Mouse (Mus musculus) CH12.LX (cell line): ENCODE results near the gene Jph3. TPM values are rescaled to one million over a fixed set of nuclear protein-coding genes. Genes with fewer than 3 reads are reported as not detected.

Experiments used
- DNase-seq: peaks from one replicate; pipeline ENCODE4 v3.0.0-alpha.2; 2013; ENCODE audit errors: extremely low read depth
- H3K27ac ChIP-seq: 2 replicates; pipeline ENCODE4 v1.5.1; 2012; ENCODE audit warnings: low read depth, mild to moderate bottlenecking, control low read depth, moderate library complexity; ENCODE audit not compliant: insufficient read depth
- H3K27me3 ChIP-seq: replicated peaks from 2 replicates; pipeline ENCODE3; 2012; ENCODE audit warnings: inconsistent platforms
- H3K36me3 ChIP-seq, 2 experiments: replicated peaks in 1 of 2; 2 replicates each; pipeline versions ENCODE3 to v1.6.1; 2012; ENCODE audit warnings: inconsistent platforms in 1 of 2, low read length in 1 of 2, mild to moderate bottlenecking in 1 of 2, mixed read lengths in 1 of 2, moderate library complexity in 1 of 2; ENCODE audit not compliant: control insufficient read depth in 1 of 2, insufficient read depth in 1 of 2
- H3K4me1 ChIP-seq, 2 experiments: 2 replicates each; pipeline ENCODE4 v1.6.1; 2012; ENCODE audit warnings: inconsistent platforms in 1 of 2, moderate library complexity in 1 of 2; ENCODE audit not compliant: insufficient read depth in 2 of 2, control insufficient read depth in 1 of 2
- H3K4me2 ChIP-seq: 2 replicates; pipeline ENCODE4 v1.6.1; 2012; ENCODE audit warnings: low read depth, mild to moderate bottlenecking, control low read depth; ENCODE audit not compliant: poor library complexity, insufficient read depth, severe bottlenecking
- H3K4me3 ChIP-seq, 3 experiments: fragments of 150-350 bp in 1 of 3; sonication (generic) in 1 of 3; replicated peaks in 1 of 3; 2 replicates each; pipeline versions ENCODE3 to v1.5.1; 2011 to 2012; ENCODE audit warnings: low read depth in 2 of 3, low read length in 2 of 3, mild to moderate bottlenecking in 2 of 3, moderate library complexity in 2 of 3, control low read depth in 1 of 3, improper control_type of control experiment in 1 of 3, inconsistent platforms in 1 of 3, mixed read lengths in 1 of 3; ENCODE audit not compliant: poor library complexity in 1 of 3
- H3K79me2 ChIP-seq: replicated peaks from 2 replicates; pipeline ENCODE4 v1.6.1; 2012; ENCODE audit warnings: mild to moderate bottlenecking, moderate library complexity; ENCODE audit not compliant: control insufficient read depth, poor library complexity, insufficient read depth, severe bottlenecking; ENCODE audit errors: extremely low read depth
- H3K9ac ChIP-seq: 2 replicates; pipeline ENCODE4 v1.6.1; 2012; ENCODE audit warnings: low read depth, mild to moderate bottlenecking, control low read depth, moderate library complexity; ENCODE audit not compliant: insufficient read depth
- H3K9me3 ChIP-seq: replicated peaks from 2 replicates; pipeline ENCODE3; 2012; ENCODE audit warnings: low read length, inconsistent platforms, mixed read lengths
- BHLHE40 ChIP-seq: IDR thresholded peaks from 2 replicates; pipeline ENCODE4 v1.6.1; 2011; ENCODE audit warnings: mild to moderate bottlenecking, low read depth, low read length, improper control_type of control experiment
- CHD1 ChIP-seq: IDR thresholded peaks from 2 replicates; pipeline ENCODE4 v1.6.1; 2012; ENCODE audit warnings: low read depth, low read length, improper control_type of control experiment, inconsistent platforms
- E2F4 ChIP-seq: IDR thresholded peaks from 2 replicates; pipeline ENCODE4 v1.6.1; 2011; ENCODE audit warnings: low read depth, low read length, improper control_type of control experiment; ENCODE audit not compliant: insufficient replicate concordance
- EP300 ChIP-seq: IDR thresholded peaks from 2 replicates; pipeline ENCODE4 v1.6.1; 2011; ENCODE audit warnings: low read length, improper control_type of control experiment
- GABPA ChIP-seq: IDR thresholded peaks from 2 replicates; pipeline ENCODE4 v1.6.1; 2012; ENCODE audit warnings: low read depth, low read length, improper control_type of control experiment, inconsistent platforms; ENCODE audit not compliant: insufficient replicate concordance
- IRF4 ChIP-seq: IDR thresholded peaks from 2 replicates; pipeline ENCODE4 v1.6.1; 2014; ENCODE audit warnings: low read depth, mild to moderate bottlenecking, inconsistent platforms, low read length, improper control_type of control experiment
- JUN ChIP-seq: IDR thresholded peaks from 2 replicates; pipeline ENCODE4 v1.6.1; 2011; ENCODE audit warnings: low read depth, mild to moderate bottlenecking, low read length, improper control_type of control experiment, moderate library complexity; ENCODE audit not compliant: insufficient read depth
- KAT2A ChIP-seq: IDR thresholded peaks from 2 replicates; pipeline ENCODE4 v1.6.1; 2012; ENCODE audit warnings: low read length, improper control_type of control experiment, inconsistent platforms; ENCODE audit not compliant: insufficient replicate concordance
- MAZ ChIP-seq: IDR thresholded peaks from 2 replicates; pipeline ENCODE4 v1.6.1; 2012; ENCODE audit warnings: low read depth, mild to moderate bottlenecking, inconsistent platforms, low read length, improper control_type of control experiment, moderate library complexity
- MEF2A ChIP-seq: IDR thresholded peaks from 2 replicates; pipeline ENCODE4 v1.6.1; 2014; ENCODE audit warnings: low read depth, mild to moderate bottlenecking, inconsistent platforms, low read length, improper control_type of control experiment, borderline replicate concordance
- MXI1 ChIP-seq: IDR thresholded peaks from 2 replicates; pipeline ENCODE4 v1.6.1; 2011; ENCODE audit warnings: mild to moderate bottlenecking, low read depth, low read length, improper control_type of control experiment
- MYC ChIP-seq: IDR thresholded peaks from 2 replicates; pipeline ENCODE4 v1.6.1; 2011; ENCODE audit warnings: low read depth, mild to moderate bottlenecking, improper control_type of control experiment, low read length
- NELFE ChIP-seq: IDR thresholded peaks from 2 replicates; pipeline ENCODE4 v1.6.1; 2011; ENCODE audit warnings: low read depth, low read length, improper control_type of control experiment
- NRF1 ChIP-seq: IDR thresholded peaks from 2 replicates; pipeline ENCODE4 v1.6.1; 2014; ENCODE audit warnings: low read depth, mild to moderate bottlenecking, inconsistent platforms, low read length, improper control_type of control experiment, moderate library complexity
- PAX5 ChIP-seq: IDR thresholded peaks from 2 replicates; pipeline ENCODE4 v1.6.1; 2012; ENCODE audit warnings: low read length, inconsistent platforms, mixed read lengths
- POLR2A ChIP-seq: IDR thresholded peaks from 2 replicates; pipeline ENCODE4 v1.6.1; 2011; ENCODE audit warnings: low read depth, mild to moderate bottlenecking, improper control_type of control experiment, low read length
- POLR2AphosphoS2 ChIP-seq: IDR thresholded peaks from 2 replicates; pipeline ENCODE4 v1.6.1; 2011; ENCODE audit warnings: low read depth, low read length, improper control_type of control experiment
- RCOR1 ChIP-seq: conservative IDR thresholded peaks from 2 replicates; pipeline ENCODE4 v1.6.1; 2012; ENCODE audit warnings: low read depth, mild to moderate bottlenecking, inconsistent platforms, low read length, improper control_type of control experiment
- SIN3A ChIP-seq: IDR thresholded peaks from 2 replicates; pipeline ENCODE4 v1.6.1; 2012; ENCODE audit warnings: low read length, improper control_type of control experiment, inconsistent platforms
- TBP ChIP-seq: conservative IDR thresholded peaks from 2 replicates; pipeline ENCODE4 v1.6.1; 2011; ENCODE audit warnings: low read depth, low read length, improper control_type of control experiment
- USF2 ChIP-seq: conservative IDR thresholded peaks from 2 replicates; pipeline ENCODE4 v1.6.1; 2011; ENCODE audit warnings: low read depth, low read length, improper control_type of control experiment
- ZC3H11A ChIP-seq: IDR thresholded peaks from 2 replicates; pipeline ENCODE4 v1.6.1; 2012; ENCODE audit warnings: low read depth, mild to moderate bottlenecking, inconsistent platforms, low read length, improper control_type of control experiment
- ZKSCAN1 ChIP-seq: IDR thresholded peaks from 2 replicates; pipeline ENCODE4 v1.6.1; 2012; ENCODE audit warnings: low read depth, inconsistent platforms, low read length, improper control_type of control experiment, borderline replicate concordance
- ZMIZ1 ChIP-seq: IDR thresholded peaks from 2 replicates; pipeline ENCODE4 v1.6.1; 2012; ENCODE audit warnings: low read depth, mild to moderate bottlenecking, inconsistent platforms, low read length, improper control_type of control experiment
- dilution Hi-C: fragments of 300-500 bp; cut with MboI; formaldehyde crosslinking; loops from 2 replicates; pipeline ENCODE4 v1.14.3; 2020; ENCODE audit warnings: low sequenced_read_pairs; ENCODE audit not compliant: extremely low pct_unique_long_range_greater_than_20kb, extremely low pct_ligation_motif_present
- in situ Hi-C: fragments of 300-500 bp; cut with MboI; formaldehyde crosslinking; loops from 3 replicates; pipeline ENCODE4 v1.14.3; 2019; ENCODE audit warnings: low sequenced_read_pairs, low pct_ligation_motif_present, low pct_unique_long_range_greater_than_20kb, mixed read lengths
- polyA plus RNA-seq: library from polyadenylated mRNA; unstranded; fragments of >175 nt; gene quantifications from 2 replicates; pipeline ENCODE4 v1.2.1, GENCODE M21; 2012; ENCODE audit warnings: low read depth; ENCODE audit not compliant: insufficient read length
- total RNA-seq, 2 experiments: library from RNA; depleted of rRNA; stranded (reverse); fragments of 300-350 nt in 1 of 2; fragments of >200 nt in 1 of 2; gene quantifications; 2 replicates each; pipeline ENCODE4 v1.2.3; 2012 to 2014

Jph3 gene
- total and polyA plus RNA-seq, 3 experiments: 0.21 TPM; not detected in 1

- no peak for TF ChIP-seq GABPA
- TF ChIP-seq KAT2A: no peak
- no peak for TF ChIP-seq PAX5
- TF ChIP-seq ZC3H11A: no peak; the same call in 1 of the 2 replicates
- TF ChIP-seq NRF1: peak; percentile 94
- no peak for TF ChIP-seq RCOR1
- no peak for TF ChIP-seq USF2
- TF ChIP-seq SIN3A: no peak
- TF ChIP-seq MYC: no peak
- no peak; the same call in 1 of the 2 replicates for TF ChIP-seq IRF4
- no peak for TF ChIP-seq TBP
- TF ChIP-seq MXI1: no peak
- TF ChIP-seq E2F4: no peak
- TF ChIP-seq CHD1: no peak
- no peak for TF ChIP-seq JUN
- no peak for TF ChIP-seq MAZ
Measured at GRCm38 (mm10) chr8:121717982-121718425, 11.4 kb upstream of the Jph3 start (continued).

GRCm38 (mm10) chr8:121718925-121719324 is 10.5 kb upstream of the Jph3 start:
- dilution Hi-C loops: no loop called here
- no peak for DNase-seq
- Histone ChIP-seq H3K4me1 (peaks cover 3 to 4% of the 10 kb centered on the region in 2 experiments; a peak in 3 of 4 replicates), H3K79me2 (no peaks in the 10 kb centered on the region), H3K4me3 (no peak overlapping the region), H3K9me3 (no peaks in the 10 kb centered on the region), H3K36me3 (no peaks in the 10 kb centered on the region), H3K9ac (no peak overlapping the region), H3K27ac (no peak overlapping the region), H3K4me2 (no peak overlapping the region), H3K27me3 (peaks cover 91% of the 10 kb centered on the region)
- TF ChIP-seq ZMIZ1: no peak
- TF ChIP-seq ZKSCAN1: no peak
- TF ChIP-seq EP300: no peak
- no peak for TF ChIP-seq POLR2AphosphoS2
- TF ChIP-seq BHLHE40: no peak
- no peak for TF ChIP-seq KAT2A
- TF ChIP-seq POLR2A: no peak
- TF ChIP-seq MEF2A: no peak
- TF ChIP-seq MYC: no peak
- TF ChIP-seq PAX5: no peak
- TF ChIP-seq NELFE: no peak
- no peak for TF ChIP-seq ZC3H11A
- in situ Hi-C loops: loop anchor here (10.0 kb wide), 1 partner anchor 216 kb away; no protein-coding TSS in a partner anchor
